Mouse (Mus musculus) hindbrain, embryonic 14.5 days (tissue): ENCODE measurements at regions not wholly inside any gene's neighbourhood (a gene's known extent, or its start where the extent isn't known, plus 50 kb on each side); places are given as distances from the start of the nearest gene placed in this dataset.

Experiments
- ATAC-seq: fragments of 200-750 bp; cut with Nextera tagmentation; 2 replicates; pipeline ENCODE4 v1.8.0; 2017; ENCODE audit warnings: moderate number of reproducible peaks, mild to moderate bottlenecking, moderate TSS enrichment, moderate library complexity; ENCODE audit not compliant: low FRiP score
- DNase-seq: peaks from one replicate; pipeline ENCODE4 v3.0.0-alpha.2; 2015; ENCODE audit warnings: low spot score
- H3K27ac ChIP-seq: fragments of 300-500 bp; sonication (generic); 2 replicates; pipeline ENCODE4 v1.5.1; 2014; ENCODE audit warnings: mild to moderate bottlenecking, moderate library complexity
- H3K27me3 ChIP-seq: fragments of 300-500 bp; sonication (generic); 2 replicates; pipeline ENCODE4 v1.6.1; 2014; ENCODE audit warnings: mild to moderate bottlenecking, low read length, mixed read lengths; ENCODE audit not compliant: control insufficient read depth, insufficient read depth
- H3K36me3 ChIP-seq: fragments of 300-500 bp; sonication (generic); replicated peaks from 2 replicates; pipeline ENCODE4 v1.6.1; 2014; ENCODE audit not compliant: control insufficient read depth, insufficient read depth
- H3K4me1 ChIP-seq: fragments of 300-500 bp; sonication (generic); replicated peaks from 2 replicates; pipeline ENCODE4 v1.6.1; 2014; ENCODE audit warnings: antibody characterized with exemption, low read length, mixed read lengths; ENCODE audit not compliant: control insufficient read depth, insufficient read depth
- H3K4me2 ChIP-seq: fragments of 300-500 bp; sonication (generic); replicated peaks from 2 replicates; pipeline ENCODE4 v1.6.1; 2014; ENCODE audit warnings: mild to moderate bottlenecking, moderate library complexity
- H3K4me3 ChIP-seq: fragments of 300-500 bp; sonication (generic); replicated peaks from 2 replicates; pipeline ENCODE4 v1.5.1; 2014; ENCODE audit warnings: mild to moderate bottlenecking, low read length
- H3K9ac ChIP-seq: fragments of 300-500 bp; sonication (generic); 2 replicates; pipeline ENCODE4 v1.6.1; 2014
- H3K9me3 ChIP-seq: fragments of 300-500 bp; sonication (generic); 2 replicates; pipeline ENCODE4 v1.6.1; 2016; ENCODE audit warnings: low read length; ENCODE audit not compliant: control insufficient read depth
- WGBS: fragments of 180-500 bp; shearing (Covaris S2); extraction: QIAGEN DNeasy Blood & Tissue Kit; methylation state at CpG from one replicate; pipeline ENCODE4 v1.1.7; 2014; 5-methylcytosine and 5-hydroxymethylcytosine counted together

GRCm38 (mm10) chr14:91889141-91889631, 2001.3 kb downstream of the Pcdh9 start:
- Histone ChIP-seq H3K36me3 (no peaks in the 10 kb centered on the region), H3K4me2 (no peak overlapping the region), H3K4me3 (no peak overlapping the region), H3K9ac (no peak overlapping the region), H3K27me3 (no peaks in the 10 kb centered on the region), H3K9me3 (no peaks in the 10 kb centered on the region), H3K27ac (no peak overlapping the region), H3K4me1 (no peaks in the 10 kb centered on the region)
- 62% methylated on average over 9 of the region's 9 CpGs for WGBS
- ATAC-seq = peak; percentile 66; the same call in 1 of the 2 replicates
- peak; percentile 36 for DNase-seq

- Histone ChIP-seq H3K9ac (no peak overlapping the region), H3K4me3 (no peak overlapping the region), H3K27me3 (no peaks in the 10 kb centered on the region), H3K4me2 (no peak overlapping the region), H3K9me3 (no peaks in the 10 kb centered on the region), H3K27ac (no peak overlapping the region), H3K4me1 (0 out of 2 replicates have a peak, but pooled peaks cover 5% of the 10 kb centered on the region), H3K36me3 (no peaks in the 10 kb centered on the region)
- DNase-seq = peak; percentile 37
- 27% methylated on average over 5 of the region's 5 CpGs for WGBS
- ATAC-seq = no peak; the same call in 1 of the 2 replicates
These were observed 2024.4 kb downstream of the Pcdh9 start for GRCm38 (mm10) chr14:91865935-91866664.

GRCm38 (mm10) chr14:91852258-91852657, 2038.2 kb downstream of the Pcdh9 start:
- Histone ChIP-seq H3K9ac (no peak overlapping the region), H3K4me1 (no peaks in the 10 kb centered on the region), H3K4me2 (no peak overlapping the region), H3K27me3 (no peaks in the 10 kb centered on the region), H3K9me3 (0 out of 2 replicates have a peak, but pooled peaks cover 7% of the 10 kb centered on the region), H3K27ac (no peak overlapping the region), H3K4me3 (no peak overlapping the region), H3K36me3 (no peaks in the 10 kb centered on the region)
- ATAC-seq = no peak
- 89% methylated on average over 8 of the region's 8 CpGs for WGBS
- no peak for DNase-seq
